Mouse (Mus musculus): ENCODE data around the gene Meox2. TPM values are rescaled to one million over a fixed set of nuclear protein-coding genes. Genes with fewer than 3 reads are reported as not detected.

Gene Meox2
- polyA plus RNA-seq, 1 experiment from 2014 or later, result 1.6 TPM

- Histone ChIP-seq H3K27me3 (replicated peaks; ENCODE audit: control insufficient read depth, insufficient read depth, low read length) (peaks cover 33% of the 10 kb centered on the region), H3K4me2 (replicated peaks; ENCODE audit: low read depth) (peak overlapping the region; percentile 64), H3K27ac (ENCODE audit: low read depth, low read length) (no peak overlapping the region), H3K4me3 (ENCODE audit: low read depth, low read length) (peak overlapping the region; percentile 40), H3K9me3 (ENCODE audit: control insufficient read depth) (no peaks in the 10 kb centered on the region), H3K36me3 (ENCODE audit: control insufficient read depth, insufficient read depth) (no peaks in the 10 kb centered on the region), H3K9ac (ENCODE audit: low read depth, low read length) (no peak overlapping the region), H3K4me1 (replicated peaks; ENCODE audit: control insufficient read depth, insufficient read depth, low read length) (no peaks in the 10 kb centered on the region)
- WGBS, result 25% methylated on average over 20 of the region's 20 CpGs
- no peak for ATAC-seq
- TF ChIP-seq CTCF (IDR thresholded peaks at IDR 0.05; ENCODE audit: low read depth), result no peak
These were observed 489 bp upstream of the Meox2 start for GRCm38 (mm10) chr12:37107713-37108389.

GRCm38 (mm10) chr12:37108819-37109473 lies 606 bp downstream of the Meox2 start:
- H3K36me3 ChIP-seq (ENCODE audit: control insufficient read depth, insufficient read depth), result no peaks in the 10 kb centered on the region
- no peak overlapping the region for H3K9ac ChIP-seq (ENCODE audit: low read depth, low read length)

GRCm38 (mm10) chr12:37109474-37110012 lies 1.2 kb downstream of the Meox2 start:
- H3K9me3 ChIP-seq (ENCODE audit: control insufficient read depth), result no peaks in the 10 kb centered on the region
- WGBS, result 9% methylated on average over 18 of the region's 18 CpGs
- H3K27ac ChIP-seq (ENCODE audit: low read depth, low read length), result no peak overlapping the region
- no peak for TF ChIP-seq CTCF (IDR thresholded peaks at IDR 0.05; ENCODE audit: low read depth)
- H3K4me3 ChIP-seq (ENCODE audit: low read depth, low read length), result peak overlapping the region; percentile 40
- H3K4me2 ChIP-seq (replicated peaks; ENCODE audit: low read depth), result peak overlapping the region; percentile 64
- H3K4me1 ChIP-seq (replicated peaks; ENCODE audit: control insufficient read depth, insufficient read depth, low read length), result no peaks in the 10 kb centered on the region
- H3K27me3 ChIP-seq (replicated peaks; ENCODE audit: control insufficient read depth, insufficient read depth, low read length), result peaks cover 33% of the 10 kb centered on the region
- no peak overlapping the region for H3K9ac ChIP-seq (ENCODE audit: low read depth, low read length)
- ATAC-seq, result no peak
- no peaks in the 10 kb centered on the region for H3K36me3 ChIP-seq (ENCODE audit: control insufficient read depth, insufficient read depth)

More at GRCm38 (mm10) chr12:37108819-37109473, 606 bp downstream of the Meox2 start:
- WGBS, result 1% methylated on average over 29 of the region's 29 CpGs
- no peak for TF ChIP-seq CTCF (IDR thresholded peaks at IDR 0.05; ENCODE audit: low read depth)
- ATAC-seq, result no peak
- Histone ChIP-seq H3K4me2 (replicated peaks; ENCODE audit: low read depth) (peak overlapping the region; percentile 64), H3K27ac (ENCODE audit: low read depth, low read length) (no peak overlapping the region), H3K4me3 (ENCODE audit: low read depth, low read length) (peak overlapping the region; percentile 40), H3K9me3 (ENCODE audit: control insufficient read depth) (no peaks in the 10 kb centered on the region), H3K27me3 (replicated peaks; ENCODE audit: control insufficient read depth, insufficient read depth, low read length) (peaks cover 33% of the 10 kb centered on the region), H3K4me1 (replicated peaks; ENCODE audit: control insufficient read depth, insufficient read depth, low read length) (no peaks in the 10 kb centered on the region)

- Histone ChIP-seq H3K4me1 (replicated peaks; ENCODE audit: control insufficient read depth, insufficient read depth, low read length) (no peaks in the 10 kb centered on the region), H3K9ac (ENCODE audit: low read depth, low read length) (no peak overlapping the region), H3K36me3 (ENCODE audit: control insufficient read depth, insufficient read depth) (no peaks in the 10 kb centered on the region), H3K9me3 (ENCODE audit: control insufficient read depth) (no peaks in the 10 kb centered on the region), H3K27ac (ENCODE audit: low read depth, low read length) (no peak overlapping the region), H3K4me3 (ENCODE audit: low read depth, low read length) (no peak overlapping the region), H3K27me3 (replicated peaks; ENCODE audit: control insufficient read depth, insufficient read depth, low read length) (peaks cover 33% of the 10 kb centered on the region), H3K4me2 (replicated peaks; ENCODE audit: low read depth) (no peak overlapping the region)
- TF ChIP-seq CTCF (IDR thresholded peaks at IDR 0.05; ENCODE audit: low read depth), result no peak
- 57% methylated on average over 9 of the region's 9 CpGs for WGBS
- ATAC-seq, result no peak
These were observed 2.6 kb downstream of the Meox2 start for GRCm38 (mm10) chr12:37110977-37111376.

- Histone ChIP-seq H3K4me3 (ENCODE audit: low read depth, low read length) (no peak overlapping the region), H3K4me2 (replicated peaks; ENCODE audit: low read depth) (no peak overlapping the region), H3K4me1 (replicated peaks; ENCODE audit: control insufficient read depth, insufficient read depth, low read length) (no peaks in the 10 kb centered on the region), H3K27ac (ENCODE audit: low read depth, low read length) (no peak overlapping the region), H3K27me3 (replicated peaks; ENCODE audit: control insufficient read depth, insufficient read depth, low read length) (no peaks in the 10 kb centered on the region), H3K9me3 (ENCODE audit: control insufficient read depth) (no peaks in the 10 kb centered on the region), H3K9ac (ENCODE audit: low read depth, low read length) (no peak overlapping the region), H3K36me3 (ENCODE audit: control insufficient read depth, insufficient read depth) (no peaks in the 10 kb centered on the region)
- no peak for ATAC-seq
- 87% methylated on average over 5 of the region's 5 CpGs for WGBS
- TF ChIP-seq CTCF (IDR thresholded peaks at IDR 0.05; ENCODE audit: low read depth), result no peak
These were observed 10.9 kb downstream of the Meox2 start for GRCm38 (mm10) chr12:37119246-37119645.

GRCm38 (mm10) chr12:37123763-37124162 lies 15.4 kb downstream of the Meox2 start:
- no peak for ATAC-seq
- no peaks in the 10 kb centered on the region for H3K36me3 ChIP-seq (ENCODE audit: control insufficient read depth, insufficient read depth)
- no peaks in the 10 kb centered on the region for H3K4me1 ChIP-seq (replicated peaks; ENCODE audit: control insufficient read depth, insufficient read depth, low read length)
- no peaks in the 10 kb centered on the region for H3K9me3 ChIP-seq (ENCODE audit: control insufficient read depth)
- TF ChIP-seq CTCF (IDR thresholded peaks at IDR 0.05; ENCODE audit: low read depth), result no peak
- no peak overlapping the region for H3K27ac ChIP-seq (ENCODE audit: low read depth, low read length)
- 83% methylated on average over 2 of the region's 2 CpGs for WGBS
- no peak overlapping the region for H3K4me2 ChIP-seq (replicated peaks; ENCODE audit: low read depth)
- no peaks in the 10 kb centered on the region for H3K27me3 ChIP-seq (replicated peaks; ENCODE audit: control insufficient read depth, insufficient read depth, low read length)
- no peak overlapping the region for H3K4me3 ChIP-seq (ENCODE audit: low read depth, low read length)
- H3K9ac ChIP-seq (ENCODE audit: low read depth, low read length), result no peak overlapping the region

All from intestine, postnatal 0 days (tissue).